Mouse (Mus musculus) liver, adult 2 months (tissue): ENCODE measurements around the gene Icos.

ENCODE experiments used
- CTCF ChIP-seq: fragments of 200-500 bp; IDR thresholded peaks from 2 replicates; pipeline ENCODE4 v1.5.1; 2011; ENCODE audit warnings: low read depth, low read length, control low read depth
- POLR2A ChIP-seq: fragments of 200-500 bp; IDR thresholded peaks from 2 replicates; pipeline ENCODE4 v1.6.1; 2011; ENCODE audit warnings: low read length, control low read depth; ENCODE audit not compliant: insufficient read depth; ENCODE audit errors: extremely low read depth

GRCm38 (mm10) chr1:61007516-61007915 lies 29.8 kb downstream of the Icos start:
- TF ChIP-seq CTCF (no peak), POLR2A (no peak)
